Mouse (Mus musculus) liver (tissue): ENCODE measurements around the gene Plvap.
A peak's percentile ranks its signal among the peaks of the same experiment; 100 is the strongest.

ENCODE experiments used
- DNase-seq: peaks from one replicate; pipeline ENCODE4 v3.0.0-alpha.2; 2020; ENCODE audit warnings: mixed read lengths

Gene Plvap

GRCm38 (mm10) chr8:71511644-71512043, at the start of gene Plvap:
Gene Plvap (minus strand): TSS chr8:71511752.
- DNase-seq, result peak; percentile 79

- no peak for DNase-seq
These were observed 49.2 kb upstream of the Plvap start for GRCm38 (mm10) chr8:71560765-71561164.

GRCm38 (mm10) chr8:71560071-71560470, 48.5 kb upstream of the Plvap start:
- DNase-seq, result peak; percentile 47

GRCm38 (mm10) chr8:71558958-71559690, 47.6 kb upstream of the Plvap start:
- peak; percentile 93 for DNase-seq

GRCm38 (mm10) chr8:71558071-71558957, 46.8 kb upstream of the Plvap start, which contains the start of gene Tmem221:
Gene Tmem221 (minus strand): TSS chr8:71558871.
- DNase-seq, result no peak

- no peak for DNase-seq
These were observed 43.1 kb upstream of the Plvap start for GRCm38 (mm10) chr8:71554644-71555043.

- no peak for DNase-seq
These were observed 42.4 kb upstream of the Plvap start for GRCm38 (mm10) chr8:71554001-71554400.

- no peak for DNase-seq
These were observed 41.2 kb upstream of the Plvap start for GRCm38 (mm10) chr8:71552770-71553169.

GRCm38 (mm10) chr8:71550754-71551153, 39.2 kb upstream of the Plvap start:
- no peak for DNase-seq

- DNase-seq, result no peak
These were observed 36.0 kb upstream of the Plvap start for GRCm38 (mm10) chr8:71547590-71547989.

- no peak for DNase-seq
These were observed 33.5 kb upstream of the Plvap start for GRCm38 (mm10) chr8:71545053-71545452.

GRCm38 (mm10) chr8:71543755-71544154, 32.2 kb upstream of the Plvap start:
- no peak for DNase-seq

- peak; percentile 96 for DNase-seq
These were observed 31.2 kb upstream of the Plvap start, which contains the start of gene Mvb12a for GRCm38 (mm10) chr8:71542632-71543343. Gene Mvb12a (plus strand): TSS chr8:71542922.

- DNase-seq, result peak; percentile 95
These were observed 25.7 kb upstream of the Plvap start, which contains the start of gene Bst2 for GRCm38 (mm10) chr8:71537028-71537867. Gene Bst2 (minus strand): TSS chr8:71537456.

GRCm38 (mm10) chr8:71535663-71536062, 24.1 kb upstream of the Plvap start:
- DNase-seq, result no peak

GRCm38 (mm10) chr8:71534263-71534810, 22.8 kb upstream of the Plvap start:
- no peak for DNase-seq

GRCm38 (mm10) chr8:71530735-71531467, 19.3 kb upstream of the Plvap start:
- peak; percentile 42 for DNase-seq

- peak; percentile 30 for DNase-seq
These were observed 17.0 kb upstream of the Plvap start for GRCm38 (mm10) chr8:71528362-71529073.

GRCm38 (mm10) chr8:71527162-71527870, 15.8 kb upstream of the Plvap start:
- DNase-seq, result no peak

GRCm38 (mm10) chr8:71526272-71526671, 14.7 kb upstream of the Plvap start:
- DNase-seq, result no peak
